Mouse (Mus musculus) forebrain, embryonic 14.5 days (tissue): ENCODE data around the gene Naaladl1. TPM values are rescaled to one million over a fixed set of nuclear protein-coding genes. Genes with fewer than 3 reads are reported as not detected.

Experiments used
- ATAC-seq: fragments of 200-750 bp; cut with Nextera tagmentation; 2 replicates; pipeline ENCODE4 v1.8.0; 2017; ENCODE audit warnings: mild to moderate bottlenecking, moderate library complexity
- DNase-seq: peaks from one replicate; pipeline ENCODE4 v3.0.0-alpha.2; 2015; ENCODE audit warnings: low spot score
- H3K27ac ChIP-seq: fragments of 300-500 bp; sonication (generic); 2 replicates; pipeline ENCODE4 v1.5.1; 2014; ENCODE audit warnings: low read depth, mild to moderate bottlenecking, control low read depth, low read length, moderate library complexity
- H3K27me3 ChIP-seq: fragments of 300-500 bp; sonication (generic); replicated peaks from 2 replicates; pipeline ENCODE4 v1.6.1; 2014; ENCODE audit warnings: low read length, control low read depth, mixed read lengths; ENCODE audit not compliant: control insufficient read depth, insufficient read depth
- H3K36me3 ChIP-seq: fragments of 300-500 bp; sonication (generic); 2 replicates; pipeline ENCODE4 v1.6.1; 2014; ENCODE audit warnings: low read length, control low read depth; ENCODE audit not compliant: control insufficient read depth, insufficient read depth
- H3K4me1 ChIP-seq: fragments of 300-500 bp; sonication (generic); 2 replicates; pipeline ENCODE4 v1.6.1; 2014; ENCODE audit warnings: antibody characterized with exemption, low read length, control low read depth; ENCODE audit not compliant: control insufficient read depth, insufficient read depth
- H3K4me2 ChIP-seq: fragments of 300-500 bp; sonication (generic); 2 replicates; pipeline ENCODE4 v1.6.1; 2014; ENCODE audit warnings: mild to moderate bottlenecking, control low read depth, low read length
- H3K4me3 ChIP-seq: fragments of 300-500 bp; sonication (generic); 2 replicates; pipeline ENCODE4 v1.5.1; 2014; ENCODE audit warnings: low read depth, low read length, control low read depth
- H3K9ac ChIP-seq: fragments of 300-500 bp; sonication (generic); 2 replicates; pipeline ENCODE4 v1.6.1; 2014; ENCODE audit warnings: mild to moderate bottlenecking, low read length, control low read depth, moderate library complexity
- H3K9me3 ChIP-seq: fragments of 300-500 bp; sonication (generic); replicated peaks from 2 replicates; pipeline ENCODE4 v1.6.1; 2016; ENCODE audit warnings: low read length, control low read depth, mixed read lengths; ENCODE audit not compliant: control insufficient read depth
- WGBS: fragments of 180-500 bp; shearing (Covaris S2); extraction: QIAGEN DNeasy Blood & Tissue Kit; methylation state at CpG from one replicate; pipeline ENCODE4 v1.1.7; 2014; 5-methylcytosine and 5-hydroxymethylcytosine counted together
- polyA plus RNA-seq: library from polyadenylated mRNA; unstranded; fragments of >200 nt; fragmentation: Nextera tagmentation; extraction: Ambion mirVana; gene quantifications from 2 replicates; pipeline ENCODE4 v1.2.1, GENCODE M21; 2014

Gene Naaladl1
- polyA plus RNA-seq, 1 experiment from 2014 or later: 0.36 TPM

DNA sequence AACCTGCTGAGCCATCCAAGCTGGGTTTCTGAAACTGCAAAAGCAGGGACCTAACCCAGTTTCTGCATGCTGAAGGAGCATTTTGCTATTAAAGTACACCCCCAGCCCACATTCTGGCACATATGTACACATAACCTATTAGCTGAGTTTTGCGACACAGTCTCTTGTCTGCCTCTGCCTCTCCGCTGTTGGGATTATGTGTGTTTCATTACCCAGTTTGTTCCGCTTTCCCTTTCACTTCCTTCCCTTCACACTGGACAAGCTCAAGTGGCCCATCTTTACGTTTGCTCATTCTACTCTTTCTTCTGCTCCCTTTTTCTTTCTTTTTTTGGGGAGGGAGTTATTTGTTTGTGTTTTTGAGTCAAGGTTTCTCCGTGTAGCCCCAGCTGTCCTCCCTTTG lies 31.7 kb upstream of the Naaladl1 start:
- WGBS: 92% methylated on average over 5 of the region's 5 CpGs
- H3K36me3 ChIP-seq: peaks cover 46% of the 10 kb centered on the region
- H3K4me2 ChIP-seq: no peak overlapping the region
- no peak overlapping the region for H3K9ac ChIP-seq
- H3K9me3 ChIP-seq: no peaks in the 10 kb centered on the region
- ATAC-seq (no peak), DNase-seq (no peak)
- H3K27me3 ChIP-seq: no peaks in the 10 kb centered on the region
- no peak overlapping the region for H3K27ac ChIP-seq
- H3K4me1 ChIP-seq: peaks cover 7% of the 10 kb centered on the region
- H3K4me3 ChIP-seq: no peak overlapping the region

DNA sequence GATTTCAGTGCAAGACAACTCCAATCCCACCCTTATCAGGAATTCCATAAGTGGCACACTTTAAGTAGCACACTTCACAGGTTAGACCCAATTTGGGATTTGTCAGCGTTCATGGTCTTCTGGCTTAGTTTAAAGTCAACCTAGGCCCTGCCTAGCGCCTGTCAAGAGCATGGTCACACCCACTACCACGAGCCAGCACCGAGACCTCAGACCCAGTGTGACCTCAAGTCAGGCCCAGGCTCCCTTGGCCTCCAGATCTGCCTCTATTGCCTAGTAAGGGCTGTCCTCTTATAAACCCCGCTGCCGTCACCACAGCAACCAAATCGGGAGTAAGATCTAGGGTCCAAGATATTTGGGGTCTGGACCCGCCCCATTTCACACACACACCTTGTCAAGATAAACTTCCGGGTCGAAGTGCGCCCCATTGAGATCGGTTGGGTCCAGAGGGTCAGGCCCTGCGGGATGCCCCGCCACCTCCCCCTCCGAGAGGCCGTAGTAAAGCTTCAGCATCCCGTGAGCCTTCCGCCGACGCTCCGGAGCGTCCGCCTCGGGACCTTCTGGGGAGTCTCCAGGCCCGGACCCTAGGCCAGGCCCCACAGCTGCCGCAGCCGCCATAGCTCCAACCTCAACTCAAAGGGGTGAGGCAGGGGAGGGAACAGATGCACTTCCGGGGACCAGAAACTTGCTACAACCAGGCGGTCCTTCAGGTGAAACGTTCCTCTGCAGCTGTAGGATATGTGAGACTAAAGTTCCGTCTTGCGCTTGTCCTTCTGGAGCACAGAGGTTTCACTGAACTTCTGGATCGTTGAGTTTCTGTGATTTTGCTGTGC lies 28.8 kb upstream of the Naaladl1 start, which contains the start of gene Vps51:
Gene Vps51, minus strand, starts transcription at position 668 of the 830 bp plus-strand sequence.
- Histone ChIP-seq H3K36me3 (peaks cover 41% of the 10 kb centered on the region), H3K4me2 (peak within 1 kb of the TSS; percentile 87), H3K27ac (peak within 1 kb of the TSS; percentile 49; the same call in 1 of the 2 replicates), H3K4me1 (peaks cover 7% of the 10 kb centered on the region), H3K27me3 (no peaks in the 10 kb centered on the region), H3K9me3 (no peaks in the 10 kb centered on the region), H3K9ac (peak within 1 kb of the TSS; percentile 70), H3K4me3 (peak within 1 kb of the TSS; percentile 56)
- WGBS: 1% methylated on average over 33 of the region's 33 CpGs
- ATAC-seq: peak; percentile 90
- DNase-seq: peak; percentile 94

DNA sequence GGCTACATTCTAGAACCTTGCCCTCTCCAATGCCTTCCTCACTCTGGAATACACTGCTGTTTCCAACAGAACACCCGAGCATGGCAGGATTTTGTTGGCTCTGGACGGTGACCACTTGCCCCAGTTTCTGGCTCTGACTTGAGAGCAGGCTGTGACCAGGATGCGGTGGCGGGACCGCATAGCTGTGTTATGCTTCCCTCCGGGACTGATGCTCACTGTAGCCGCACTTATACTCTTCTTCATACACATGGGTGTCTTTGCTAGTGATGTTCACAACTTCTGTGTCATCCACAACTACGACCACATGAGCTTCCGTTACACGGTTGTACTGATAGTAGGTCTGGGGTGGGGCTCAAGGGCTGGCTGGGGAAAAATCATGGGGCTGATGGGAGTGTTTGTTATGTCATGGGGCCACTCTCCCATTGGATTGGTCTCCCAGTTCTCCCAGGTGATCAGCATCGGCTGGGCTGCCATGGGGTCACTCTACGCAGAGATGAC lies 25.6 kb upstream of the Naaladl1 start, which contains the start of gene Tmem262:
Gene Tmem262, plus strand, starts transcription at position 51 of the 498 bp plus-strand sequence.
- H3K4me3 ChIP-seq: no peak within 1 kb of the TSS
- H3K9me3 ChIP-seq: no peaks in the 10 kb centered on the region
- H3K27ac ChIP-seq: no peak within 1 kb of the TSS
- 95% methylated on average over 12 of the region's 12 CpGs for WGBS
- peaks cover 33% of the 10 kb centered on the region for H3K36me3 ChIP-seq
- no peaks in the 10 kb centered on the region for H3K27me3 ChIP-seq
- H3K9ac ChIP-seq: no peak within 1 kb of the TSS
- no peak within 1 kb of the TSS for H3K4me2 ChIP-seq
- ATAC-seq (no peak), DNase-seq (no peak)
- H3K4me1 ChIP-seq: peaks cover 13% of the 10 kb centered on the region

- no peak for ATAC-seq
- Histone ChIP-seq H3K4me2 (no peak within 1 kb of the TSS), H3K9me3 (no peaks in the 10 kb centered on the region), H3K27me3 (no peaks in the 10 kb centered on the region), H3K9ac (no peak within 1 kb of the TSS), H3K4me1 (peaks cover 8% of the 10 kb centered on the region; the same call in 1 of the 2 replicates), H3K4me3 (no peak within 1 kb of the TSS), H3K36me3 (peaks cover 32% of the 10 kb centered on the region), H3K27ac (no peak within 1 kb of the TSS)
- DNase-seq: no peak
- 87% methylated on average over 9 of the region's 9 CpGs for WGBS
Measured at GRCm38 (mm10) chr19:6082156-6082555, 23.4 kb upstream of the Naaladl1 start, which contains the start of gene Gm28374. TSS of gene Gm28374 (minus strand) at chr19:6082256.

DNA sequence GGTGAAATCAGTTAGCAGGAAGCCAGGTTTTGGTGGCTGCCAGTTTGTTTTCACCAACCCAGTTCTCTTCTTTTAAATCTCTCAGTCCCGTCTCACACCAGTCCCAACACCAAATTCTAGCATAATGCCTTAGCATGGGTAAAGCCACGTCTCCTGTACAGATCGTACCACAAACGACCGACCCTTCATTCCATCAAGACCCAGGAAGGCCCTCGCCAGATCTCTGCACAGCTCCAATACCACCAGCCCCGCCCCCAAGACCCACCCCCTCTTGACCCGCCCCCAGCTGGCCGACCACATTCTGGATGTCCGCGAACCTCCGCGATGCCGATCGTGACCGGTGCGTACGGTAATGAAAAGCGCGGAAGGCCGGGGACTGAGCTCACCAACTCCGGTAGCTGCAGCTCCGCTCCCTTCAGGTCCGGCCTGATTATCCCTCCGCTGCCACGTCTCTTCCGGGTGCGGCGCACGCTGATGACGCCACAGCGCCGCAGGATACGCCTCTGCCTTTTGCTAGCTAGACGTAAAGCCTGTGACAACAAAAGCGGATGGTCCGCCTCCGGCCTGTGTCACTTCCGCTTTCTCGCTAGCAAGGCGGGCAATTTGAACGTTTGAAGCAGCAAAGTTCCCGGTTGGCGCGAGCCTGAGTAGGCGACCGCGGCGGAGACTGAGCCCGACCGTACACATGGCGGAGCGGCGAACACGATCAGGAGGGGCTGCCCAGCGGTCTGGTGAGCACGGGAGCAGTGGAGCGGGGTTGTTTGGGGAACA lies 20.9 kb upstream of the Naaladl1 start, which contains the start of the genes Zfpl1 and Cdca5:
Gene Zfpl1, minus strand, starts transcription at position 479 of the 771 bp plus-strand sequence.
Gene Cdca5, plus strand, starts transcription at position 506 of the 771 bp plus-strand sequence.
- peak within 1 kb of the TSS; percentile 92 for H3K4me2 ChIP-seq
- DNase-seq: peak; percentile 99
- ATAC-seq: peak; percentile 95
- no peaks in the 10 kb centered on the region for H3K27me3 ChIP-seq
- H3K36me3 ChIP-seq: peaks cover 42% of the 10 kb centered on the region
- under 1% methylated on average over 58 of the region's 58 CpGs for WGBS
- H3K9me3 ChIP-seq: no peaks in the 10 kb centered on the region
- H3K4me3 ChIP-seq: peak within 1 kb of the TSS; percentile 68
- peaks cover 8% of the 10 kb centered on the region; the same call in 1 of the 2 replicates for H3K4me1 ChIP-seq
- peak within 1 kb of the TSS; percentile 71 for H3K9ac ChIP-seq
- 0 out of 2 replicates have a peak within 1 kb of the TSS, but pooled peaks have one; percentile 39 for H3K27ac ChIP-seq

DNA sequence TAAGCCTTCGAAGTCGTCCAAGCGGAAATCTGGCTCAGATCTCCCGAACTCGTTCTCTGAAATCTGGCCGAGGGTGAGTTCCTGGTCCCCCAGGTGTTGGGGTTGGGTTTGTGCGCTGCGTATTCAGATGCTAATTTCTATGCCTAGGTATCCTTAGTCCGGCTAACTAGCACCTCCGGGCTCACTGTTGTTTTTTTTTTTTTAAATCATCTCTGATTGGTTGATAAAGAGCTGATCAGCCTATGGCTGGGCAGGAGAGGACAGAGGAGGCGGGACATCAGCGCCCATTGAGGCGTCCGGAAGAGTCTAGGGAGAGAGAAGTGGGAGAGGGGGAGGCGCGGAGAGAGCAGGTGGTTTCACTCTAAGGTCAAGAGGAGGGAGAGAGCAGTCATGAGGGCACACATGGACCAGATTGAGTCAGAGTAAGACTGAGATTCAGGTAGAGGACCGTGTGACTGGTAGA lies 20.1 kb upstream of the Naaladl1 start:
- Histone ChIP-seq H3K9ac (peak overlapping the region; percentile 71), H3K27me3 (no peaks in the 10 kb centered on the region), H3K27ac (no peak overlapping the region), H3K36me3 (peaks cover 43% of the 10 kb centered on the region), H3K4me2 (peak overlapping the region; percentile 88), H3K4me1 (peaks cover 8% of the 10 kb centered on the region; the same call in 1 of the 2 replicates), H3K9me3 (no peaks in the 10 kb centered on the region), H3K4me3 (peak overlapping the region; percentile 68)
- ATAC-seq: peak; percentile 80
- peak; percentile 80 for DNase-seq
- WGBS: under 1% methylated on average over 17 of the region's 17 CpGs

DNA sequence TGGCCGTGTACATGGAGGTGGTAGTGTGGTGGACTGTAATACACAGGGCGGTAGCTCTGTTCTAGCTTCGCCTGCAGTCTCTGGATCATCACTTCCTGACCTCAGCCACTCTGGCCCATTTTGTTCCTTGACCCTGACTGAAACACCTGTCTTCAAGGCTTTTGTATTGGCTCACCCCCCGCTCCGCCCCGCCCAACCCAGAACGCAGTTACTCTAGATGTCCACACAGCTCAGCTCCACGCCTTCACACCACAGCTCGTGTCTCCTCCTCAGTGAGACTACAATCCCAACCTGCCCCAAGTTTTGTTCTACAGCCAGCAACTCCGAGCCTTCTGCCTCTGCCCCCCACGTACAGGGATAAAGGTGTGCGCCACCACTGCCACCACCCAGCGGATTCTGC lies 16.7 kb upstream of the Naaladl1 start:
- DNase-seq (no peak), ATAC-seq (no peak)
- no peak overlapping the region for H3K9ac ChIP-seq
- H3K27me3 ChIP-seq: no peaks in the 10 kb centered on the region
- H3K4me1 ChIP-seq: peaks cover 7% of the 10 kb centered on the region; the same call in 1 of the 2 replicates
- no peak overlapping the region for H3K4me2 ChIP-seq
- no peak overlapping the region for H3K27ac ChIP-seq
- peaks cover 43% of the 10 kb centered on the region for H3K36me3 ChIP-seq
- no peak overlapping the region for H3K4me3 ChIP-seq
- H3K9me3 ChIP-seq: no peaks in the 10 kb centered on the region
- WGBS: 96% methylated on average over 13 of the region's 13 CpGs

GRCm38 (mm10) chr19:6094119-6094518 lies 11.5 kb upstream of the Naaladl1 start, which contains the start of gene AC131692.1:
TSS of gene AC131692.1 (plus strand) at chr19:6094419.
- 93% methylated on average over 7 of the region's 7 CpGs for WGBS
- Histone ChIP-seq H3K4me3 (no peak within 1 kb of the TSS), H3K9ac (no peak within 1 kb of the TSS), H3K4me2 (no peak within 1 kb of the TSS), H3K36me3 (peaks cover 44% of the 10 kb centered on the region), H3K4me1 (no peaks in the 10 kb centered on the region), H3K27ac (no peak within 1 kb of the TSS), H3K9me3 (no peaks in the 10 kb centered on the region), H3K27me3 (no peaks in the 10 kb centered on the region)
- ATAC-seq (no peak), DNase-seq (no peak)
